8 mouse cellular contexts compared by ENCODE assay signal in genomic region chr7:101011681-101012367, GRCm38 (mm10). TPM values are rescaled to one million over a fixed set of nuclear protein-coding genes. Genes with fewer than 3 reads are reported as not detected.
DNase-seq lines count a peak whose midpoint lies in the region; ATAC-seq and TF ChIP-seq lines count a peak whose summit lies in the region.

No protein-coding gene starts in this region.

- no peaks in the 10 kb centered on the region for H3K9me3 ChIP-seq in ES-E14 (ENCODE audit: control insufficient read depth, insufficient read depth, low read depth, low read length)
- no peaks in the 10 kb centered on the region for H3K9me3 ChIP-seq in hindbrain, postnatal 0 days (ENCODE audit: low read length)
- H3K9me3 ChIP-seq in limb, embryonic 13.5 days, result no peaks in the 10 kb centered on the region
- H3K9me3 ChIP-seq in midbrain, embryonic 13.5 days, result no peaks in the 10 kb centered on the region

- in situ Hi-C loops in ES-E14 (cut with MboI; ENCODE audit: low sequenced_read_pairs in 2 of 2, unreplicated experiment in 2 of 2), result no loop called here

- TF ChIP-seq CTCF in hindbrain, postnatal 0 days (IDR thresholded peaks at IDR 0.05; ENCODE audit: low read depth), result no peak

- WGBS in hindbrain, postnatal 0 days, result under 1% methylated on average over 53 of the region's 53 CpGs
- WGBS in limb, embryonic 13.5 days, result under 1% methylated on average over 53 of the region's 53 CpGs
- under 1% methylated on average over 53 of the region's 53 CpGs for WGBS in midbrain, embryonic 13.5 days

- H3K27ac ChIP-seq in ES-E14 (ENCODE audit: insufficient read depth, low read depth, low read length, poor library complexity, severe bottlenecking), result no peak overlapping the region
- H3K27ac ChIP-seq in hindbrain, postnatal 0 days, result no peak overlapping the region
- H3K27ac ChIP-seq in limb, embryonic 13.5 days, result no peak overlapping the region
- no peak overlapping the region for H3K27ac ChIP-seq in midbrain, embryonic 13.5 days

- H3K4me3 ChIP-seq in ES-E14 (ENCODE audit: insufficient read depth in 1 of 2, low read depth in 1 of 2, low read length in 2 of 2, poor library complexity in 1 of 2, severe bottlenecking in 1 of 2), result peak overlapping the region; percentile 72 to 73
- peak overlapping the region; percentile 49 for H3K4me3 ChIP-seq in hindbrain, postnatal 0 days (ENCODE audit: low read length)
- peak overlapping the region; percentile 58 for H3K4me3 ChIP-seq in limb, embryonic 13.5 days
- peak overlapping the region; percentile 48 for H3K4me3 ChIP-seq in midbrain, embryonic 13.5 days (replicated peaks)

- peak overlapping the region; percentile 98 for H3K4me2 ChIP-seq in hindbrain, postnatal 0 days (ENCODE audit: low read depth, low read length)
- peak overlapping the region; percentile 98 for H3K4me2 ChIP-seq in limb, embryonic 13.5 days (replicated peaks)
- peak overlapping the region; percentile 83 for H3K4me2 ChIP-seq in midbrain, embryonic 13.5 days (replicated peaks)

- peak overlapping the region; percentile 58 for H3K9ac ChIP-seq in ES-E14 (ENCODE audit: insufficient read depth, low read depth, low read length, poor library complexity, severe bottlenecking)
- peak overlapping the region; percentile 39; the same call in 1 of the 2 replicates for H3K9ac ChIP-seq in hindbrain, postnatal 0 days (replicated peaks; ENCODE audit: low read length)
- peak overlapping the region; percentile 65 for H3K9ac ChIP-seq in limb, embryonic 13.5 days
- H3K9ac ChIP-seq in midbrain, embryonic 13.5 days (replicated peaks), result peak overlapping the region; percentile 52

- DNase-seq in ES-E14 (ENCODE audit: low read depth, low spot score), result peak; percentile 40
- DNase-seq in brain, adult 2 months (ENCODE audit: low read depth, low spot score), result peak; percentile 35
- peak; percentile 80 for DNase-seq in gastrocnemius, postnatal 10 days
- peak; percentile 46 for DNase-seq in hindbrain, postnatal 0 days (ENCODE audit: low spot score)
- DNase-seq in spleen, adult 18-20 months, result peak; percentile 30 to 45
- DNase-seq in cerebellum, adult 11-12 months, result no peak

- peak; percentile 79 for ATAC-seq in hindbrain, postnatal 0 days
- ATAC-seq in limb, embryonic 13.5 days (ENCODE audit: low FRiP score, low read depth), result peak; percentile 93
- ATAC-seq in midbrain, embryonic 13.5 days, result peak; percentile 93

- peaks cover 14% of the 10 kb centered on the region; the same call in 1 of the 2 replicates for H3K27me3 ChIP-seq in hindbrain, postnatal 0 days (ENCODE audit: insufficient read depth, low read length)
- peaks cover 65% of the 10 kb centered on the region for H3K27me3 ChIP-seq in limb, embryonic 13.5 days
- peaks cover 71% of the 10 kb centered on the region for H3K27me3 ChIP-seq in midbrain, embryonic 13.5 days

- no peaks in the 10 kb centered on the region for H3K36me3 ChIP-seq in ES-E14 (ENCODE audit: control insufficient read depth, insufficient read depth, low read length, poor library complexity, severe bottlenecking)
- H3K36me3 ChIP-seq in hindbrain, postnatal 0 days (ENCODE audit: insufficient read depth, low read length), result no peaks in the 10 kb centered on the region
- H3K36me3 ChIP-seq in limb, embryonic 13.5 days, result no peaks in the 10 kb centered on the region
- no peaks in the 10 kb centered on the region for H3K36me3 ChIP-seq in midbrain, embryonic 13.5 days

- H3K4me1 ChIP-seq in ES-E14 (ENCODE audit: control insufficient read depth in 2 of 2, insufficient read depth in 2 of 2, low read length in 2 of 2, poor library complexity in 1 of 2), result peaks cover 2 to 4% of the 10 kb centered on the region in 2 experiments; a peak in 2 of 4 replicates
- H3K4me1 ChIP-seq in hindbrain, postnatal 0 days (ENCODE audit: insufficient read depth, low read length), result 0 out of 2 replicates have a peak, but pooled peaks cover 7% of the 10 kb centered on the region
- peaks cover 22% of the 10 kb centered on the region for H3K4me1 ChIP-seq in limb, embryonic 13.5 days
- peaks cover 18% of the 10 kb centered on the region for H3K4me1 ChIP-seq in midbrain, embryonic 13.5 days (replicated peaks)

TF ChIP-seq in ES-E14, 5 proteins besides CTCF, POLR2A, EP300 and RAD21:
- TF ChIP-seq HCFC1 (IDR thresholded peaks at IDR 0.05; ENCODE audit: borderline replicate concordance, insufficient read depth, low read length), result no peak
- no peak for TF ChIP-seq ZC3H11A (IDR thresholded peaks at IDR 0.05; ENCODE audit: borderline replicate concordance, low read depth, low read length)
- no peak for TF ChIP-seq MAFK (IDR thresholded peaks at IDR 0.05; ENCODE audit: insufficient read depth, low read depth, low read length)
- TF ChIP-seq CHD2 (IDR thresholded peaks at IDR 0.05; ENCODE audit: low read depth, low read length), result no peak
- TF ChIP-seq ZNF384 (IDR thresholded peaks at IDR 0.05; ENCODE audit: low read depth, low read length), result no peak
TF ChIP-seq in ES-E14: peak in this region for 0.

RNA-seq across cellular contexts. Expression of gene P2ry2, which starts 0.8 kb away (rescaled TPM):
- 2.3 and 2.8 TPM in 2 replicates for total RNA-seq in ES-E14 (2012; rRNA removed)
- 10 to 100 TPM; 56.5 to 57.9 TPM for total RNA-seq in gastrocnemius, postnatal 10 days (2021)
- total RNA-seq in hindbrain, postnatal 0 days (2014; rRNA removed), result 0.07 and 0.52 TPM in 2 replicates
- polyA plus RNA-seq in hindbrain, postnatal 0 days (2015; fragmentation: Nextera tagmentation; extraction: Ambion mirVana), result 0.51 and 0.95 TPM in 2 replicates
- polyA plus RNA-seq in limb, embryonic 13.5 days (2015; fragmentation: Nextera tagmentation; extraction: Ambion mirVana), result 1.3 and 1.4 TPM in 2 replicates
- 0.11 and 0.14 TPM in 2 replicates for polyA plus RNA-seq in midbrain, embryonic 13.5 days (2015; fragmentation: Nextera tagmentation; extraction: Ambion mirVana)

RNA-seq across cellular contexts. Expression of gene P2ry6, which starts 37.4 kb away (rescaled TPM):
- total RNA-seq in ES-E14 (2012; rRNA removed), result 0.45 and 0.95 TPM in 2 replicates
- total RNA-seq in gastrocnemius, postnatal 10 days (2021), result 1 to 10 TPM; 2.3 to 4.0 TPM
- total RNA-seq in hindbrain, postnatal 0 days (2014; rRNA removed), result 1.5 and 3.5 TPM in 2 replicates
- polyA plus RNA-seq in hindbrain, postnatal 0 days (2015; fragmentation: Nextera tagmentation; extraction: Ambion mirVana), result 3.4 and 3.6 TPM in 2 replicates
- 4.7 and 5.6 TPM in 2 replicates for polyA plus RNA-seq in limb, embryonic 13.5 days (2015; fragmentation: Nextera tagmentation; extraction: Ambion mirVana)
- 1.9 and 2.7 TPM in 2 replicates for polyA plus RNA-seq in midbrain, embryonic 13.5 days (2015; fragmentation: Nextera tagmentation; extraction: Ambion mirVana)

Comparison
In these comparisons a context has a peak if more than half of its experiments do, and no peak if none do; other contexts are left out.
1. RNA of gene P2ry2, which starts 0.8 kb away (total RNA-seq): 56.5 to 57.9 TPM in gastrocnemius, postnatal 10 days; 2.3 to 2.8 TPM in ES-E14 and 0.07 to 0.52 TPM in hindbrain, postnatal 0 days; every median in the first group is over 10 times any median in the second.
2. Peak in every context shown above with its lines, with median percentiles within 50 percentile points of each other: H3K4me3 ChIP-seq, H3K9ac ChIP-seq, ATAC-seq and H3K4me2 ChIP-seq.